Mouse (Mus musculus) adrenal gland, postnatal 36 days (tissue): ENCODE results near the gene Nrros. TPM values are rescaled to one million over a fixed set of nuclear protein-coding genes. Genes with fewer than 3 reads are reported as not detected.

Source experiments
- DNase-seq, 2 experiments: peaks; one replicate each; pipeline ENCODE4 v3.0.0; 2021; ENCODE audit warnings: mixed read lengths in 1 of 2
- total RNA-seq, 2 experiments: library from RNA; stranded (reverse); gene quantifications; 2 replicates each; pipeline ENCODE4 v1.2.3; 2021

Gene Nrros
- total RNA-seq, 2 experiments from 2014 or later, result 5.3 to 8.2 TPM

DNA sequence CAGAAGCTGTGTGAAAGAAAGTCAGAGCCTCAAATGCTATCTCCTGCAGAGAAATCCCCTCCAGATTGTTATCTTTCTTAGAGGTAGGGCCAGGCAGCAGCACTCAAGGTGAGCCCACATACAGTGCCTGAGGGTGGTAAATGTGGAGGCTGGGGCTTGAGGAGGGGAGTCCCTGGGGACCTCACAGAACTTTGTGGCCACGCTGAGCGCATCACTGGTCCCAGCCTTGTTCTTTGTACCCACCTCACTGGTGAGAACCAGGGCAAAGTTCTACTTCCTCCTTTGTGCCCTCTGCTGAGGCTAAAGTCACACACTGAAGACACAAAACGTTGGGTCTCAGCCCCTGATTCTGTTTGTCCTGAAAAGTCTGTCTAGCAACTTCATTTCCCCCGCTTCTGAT is 2.0 kb downstream of the Nrros start:
- DNase-seq, result no peak

DNA sequence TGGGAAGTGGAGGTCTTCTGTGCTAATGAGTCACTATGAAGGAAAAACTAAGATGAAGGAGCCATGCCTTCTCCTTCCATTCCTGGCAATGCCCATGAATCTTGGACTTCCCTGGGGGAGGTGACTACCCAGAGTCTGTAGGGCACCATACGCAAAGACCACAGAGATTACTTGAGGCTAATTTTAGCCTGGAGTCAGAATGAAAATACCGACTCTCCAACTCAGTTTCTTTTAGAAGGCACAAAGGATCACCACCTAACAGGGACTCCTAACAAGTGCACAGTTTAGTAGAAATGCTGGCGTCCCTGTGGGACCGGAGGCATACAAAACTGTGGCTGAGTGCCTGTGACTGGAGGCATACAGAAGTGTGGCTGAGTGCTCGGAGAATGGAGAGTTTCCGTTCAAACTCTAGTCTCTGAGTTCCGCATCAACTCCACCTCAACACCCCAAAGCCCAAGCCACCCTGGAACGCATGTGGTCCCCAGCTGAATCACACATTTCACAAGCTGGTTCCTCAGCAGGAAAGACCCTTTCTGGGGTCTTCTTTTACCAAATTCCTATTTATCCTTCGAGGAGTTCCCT is 4.6 kb downstream of the Nrros start:
- no peak for DNase-seq

DNA sequence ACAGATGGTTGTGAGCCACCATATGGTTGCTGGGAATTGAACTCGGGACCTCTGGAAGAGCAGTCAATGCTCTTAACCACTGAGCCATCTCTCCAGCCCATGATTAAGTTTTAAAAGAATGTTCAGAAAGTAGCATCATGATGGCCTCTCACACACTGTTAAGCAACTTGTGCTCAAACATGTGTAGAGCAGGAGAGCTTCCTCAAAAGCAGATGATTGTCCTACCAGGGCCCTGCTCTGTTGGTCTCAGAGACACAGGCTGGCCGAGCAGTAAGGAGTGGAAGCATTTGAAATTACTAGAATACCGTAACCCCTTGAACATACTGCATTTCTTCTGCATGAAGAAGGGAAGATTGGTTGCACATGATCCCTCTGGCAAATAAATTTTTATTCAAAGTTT is 6.4 kb downstream of the Nrros start:
- no peak for DNase-seq

DNA sequence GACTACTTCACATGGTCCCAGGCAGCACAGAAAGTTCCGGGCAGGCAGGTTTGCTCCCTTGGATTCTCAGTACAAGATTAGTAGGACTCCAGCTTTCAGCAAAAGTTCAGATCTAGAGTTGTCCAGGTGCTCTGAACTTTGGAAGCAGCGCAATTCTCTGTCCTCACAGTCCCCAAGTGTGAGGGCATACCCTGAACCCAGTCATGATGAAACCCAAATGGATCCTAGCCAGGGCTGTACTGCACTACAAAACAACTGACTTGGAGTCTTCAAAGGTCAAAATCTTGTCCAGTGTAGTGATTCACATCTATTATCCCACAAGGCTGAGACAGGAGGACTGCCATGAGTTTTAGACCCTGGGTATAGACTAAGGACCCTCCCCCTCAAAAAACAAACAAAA is 8.0 kb downstream of the Nrros start:
- peak; percentile 29 to 52 for DNase-seq

DNA sequence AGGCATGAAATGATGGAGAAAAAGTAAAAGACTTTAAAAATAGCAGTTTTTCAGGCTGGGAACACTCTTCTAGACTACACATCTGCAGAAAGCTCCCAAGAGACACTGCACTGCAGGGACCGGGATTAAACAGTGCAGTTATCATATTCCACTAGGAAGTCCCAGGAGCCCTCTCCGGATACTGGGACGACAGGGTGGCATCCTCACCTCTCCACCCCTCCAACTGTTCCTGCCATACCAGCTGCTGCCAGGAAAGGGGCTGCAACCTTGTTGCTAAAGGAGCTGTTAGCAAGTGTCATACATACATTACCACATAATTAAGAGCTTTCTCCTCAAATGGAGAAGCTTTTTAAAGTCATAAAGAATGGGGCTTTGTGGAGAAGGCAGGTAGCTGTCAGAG is 8.7 kb downstream of the Nrros start:
- no peak for DNase-seq

DNA sequence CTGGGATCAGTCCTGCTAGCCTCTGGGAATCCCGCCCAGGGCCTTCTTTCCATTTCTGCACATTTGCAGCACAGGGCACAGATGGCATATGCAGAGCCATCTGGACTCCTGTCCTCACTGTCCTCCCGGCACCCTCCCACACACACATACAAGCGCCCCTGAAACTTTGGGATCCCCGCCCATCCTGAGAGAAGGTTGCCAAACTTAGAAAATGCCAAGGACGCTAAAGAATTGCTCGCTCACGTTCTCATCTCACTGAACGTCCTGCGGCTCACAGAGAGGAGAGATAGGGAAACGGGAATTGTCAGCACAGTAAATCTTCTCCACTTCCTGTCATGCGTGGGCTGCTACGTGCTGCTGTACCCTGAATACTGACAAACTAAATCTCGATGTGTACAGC is 11.0 kb downstream of the Nrros start:
- DNase-seq, result peak; percentile 81 to 82

DNA sequence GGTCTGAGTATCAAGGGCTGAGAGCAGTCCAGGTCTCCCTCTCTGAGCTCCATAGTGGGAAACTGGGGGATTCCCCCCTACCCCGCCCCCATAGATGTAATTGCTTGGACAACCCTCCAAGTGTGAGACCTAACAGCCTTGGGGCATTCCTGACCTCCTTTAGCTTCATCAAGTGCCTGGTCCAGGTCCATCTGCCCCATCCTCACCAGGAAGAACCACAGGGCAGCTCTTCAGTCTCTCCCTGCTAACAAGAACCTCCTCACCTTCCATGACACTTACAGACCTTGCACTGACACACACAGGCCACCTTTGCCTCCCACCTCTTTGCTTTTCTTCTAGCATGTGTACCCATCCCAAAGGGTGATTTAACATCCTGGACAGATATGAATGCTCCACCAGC is 11.4 kb downstream of the Nrros start:
- DNase-seq, result no peak

DNA sequence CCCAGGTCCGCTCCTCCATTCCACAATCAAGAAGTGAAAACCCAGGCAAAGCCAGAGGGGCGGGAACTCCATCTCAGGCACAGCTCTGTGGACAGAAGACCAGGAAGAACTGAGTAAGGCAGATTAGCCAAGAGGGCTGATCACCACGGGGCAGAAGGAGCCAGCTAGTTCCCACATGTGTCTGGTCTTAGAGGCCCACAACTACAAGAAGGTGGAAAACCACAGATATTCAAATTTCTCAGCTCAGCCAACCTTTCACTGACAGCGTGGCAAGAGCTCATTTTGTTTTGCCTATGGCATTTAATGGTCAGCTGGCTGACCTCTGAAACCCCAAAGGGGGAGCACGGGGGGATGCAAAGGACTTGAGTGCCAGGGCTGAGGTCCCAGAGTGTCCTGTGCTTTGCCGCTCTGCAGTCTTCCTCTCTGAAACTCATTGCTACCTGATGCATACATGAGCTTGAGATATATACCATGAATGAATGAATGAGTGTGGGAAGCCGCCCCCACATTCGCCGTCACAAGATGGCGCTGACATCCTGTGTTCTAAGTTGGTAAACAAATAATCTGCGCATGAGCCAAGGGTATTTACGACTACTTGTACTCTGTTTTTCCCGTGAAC is 17.7 kb downstream of the Nrros start:
- DNase-seq, result no peak

DNA sequence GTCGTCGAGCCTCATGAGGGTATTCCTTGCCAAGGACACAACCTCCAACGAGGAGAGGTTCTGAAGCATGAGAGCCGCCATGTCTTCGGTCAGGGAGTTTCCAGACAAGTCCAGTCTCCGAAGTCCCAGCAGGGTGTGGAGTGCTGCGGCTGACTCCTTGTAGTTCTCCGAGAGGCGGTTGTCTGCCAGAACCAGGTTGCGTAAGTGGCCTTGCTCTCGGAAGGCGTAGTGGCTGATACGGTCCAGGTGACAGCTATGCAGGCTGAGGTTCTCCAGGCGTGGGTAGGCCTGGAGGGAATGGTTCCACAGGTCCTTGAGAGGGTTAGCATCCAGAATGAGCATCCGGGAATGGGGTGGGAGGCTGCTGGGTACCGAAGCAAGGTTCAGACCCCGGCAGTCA is 20.8 kb downstream of the Nrros start:
- DNase-seq, result peak in 1 of 2 experiments; percentile 18

DNA sequence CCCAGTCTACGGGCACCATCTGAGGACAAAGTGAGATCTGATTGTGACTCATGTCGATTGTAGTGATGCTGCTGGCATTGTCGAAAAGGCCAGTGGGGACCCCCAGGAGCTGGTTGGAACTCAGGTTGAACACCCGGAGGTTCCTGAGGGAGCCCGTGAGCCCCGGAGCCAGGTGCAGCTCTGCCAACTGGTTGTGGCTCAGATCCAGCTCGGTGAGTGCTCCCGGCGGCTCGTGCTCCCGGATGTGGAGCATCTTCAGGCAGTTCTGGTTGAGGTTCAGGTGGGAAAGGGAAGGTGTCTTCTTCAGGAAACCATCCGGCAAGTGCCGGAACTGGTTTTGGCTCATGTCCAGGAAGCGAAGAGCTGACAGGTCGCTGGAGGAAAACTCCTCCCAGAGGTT is 21.6 kb downstream of the Nrros start:
- no peak for DNase-seq

DNA sequence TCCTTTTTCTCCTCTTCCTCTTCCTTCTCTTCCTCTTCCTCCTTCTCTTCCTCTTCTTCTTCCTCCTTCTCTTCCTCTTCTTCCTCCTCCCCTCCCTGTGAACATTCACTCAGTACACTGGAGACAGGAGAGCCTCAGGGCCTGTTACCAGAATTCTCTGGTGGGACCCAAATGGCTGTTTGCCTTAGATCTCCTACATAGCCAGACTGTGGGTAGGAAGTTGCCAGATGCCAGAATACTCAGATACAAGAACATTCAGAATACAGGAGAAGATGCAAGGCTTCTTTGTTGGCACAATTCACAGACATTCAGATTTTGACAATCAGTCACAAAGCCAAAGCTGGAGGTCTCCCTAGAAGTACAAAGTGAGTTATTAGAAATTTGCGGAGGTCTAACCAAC is 26.4 kb downstream of the Nrros start:
- DNase-seq, result no peak

DNA sequence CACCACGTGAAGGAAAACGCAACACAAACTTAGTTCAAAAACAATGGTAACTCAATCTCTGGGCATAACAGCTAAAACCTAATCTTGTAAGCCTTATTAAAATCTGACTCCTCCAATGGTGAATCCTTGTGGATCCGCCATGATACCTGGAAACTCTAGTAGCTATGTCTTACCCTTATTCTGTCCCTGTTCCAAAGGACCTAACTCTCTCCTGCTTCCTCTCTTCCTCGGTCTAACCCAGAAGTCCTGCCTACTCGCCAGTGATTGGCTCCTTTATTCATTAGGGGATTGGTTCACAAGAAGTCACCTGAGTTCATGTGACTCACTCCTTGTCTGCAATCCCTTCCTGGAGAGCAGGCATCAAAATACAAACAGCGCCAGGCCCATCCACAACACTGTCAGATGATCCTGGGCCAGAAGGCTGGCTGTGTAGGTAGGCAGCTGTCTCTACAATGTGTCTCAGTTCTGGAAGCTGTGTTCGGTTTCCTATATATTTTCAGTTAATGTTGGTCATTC is 29.5 kb downstream of the Nrros start:
- no peak for DNase-seq

DNA sequence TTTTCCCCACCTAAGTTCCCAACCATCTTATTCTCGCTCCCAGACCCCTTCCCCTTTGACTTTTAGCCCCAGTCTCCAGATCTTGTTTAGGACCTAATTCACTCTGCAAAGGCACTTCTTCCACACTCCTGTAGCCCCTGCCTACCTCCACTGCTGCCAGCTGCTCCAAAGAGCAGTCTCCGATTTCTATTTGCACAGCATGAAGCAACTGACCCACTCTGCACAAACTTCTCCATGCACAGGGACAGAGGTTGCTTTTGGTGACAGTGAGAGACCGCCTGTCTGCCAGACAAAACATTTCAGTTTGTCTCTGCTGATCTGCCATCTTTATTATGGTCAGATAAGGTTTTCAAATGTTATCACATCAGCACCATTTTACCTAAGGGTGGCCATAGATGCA is 32.2 kb downstream of the Nrros start:
- no peak for DNase-seq

DNA sequence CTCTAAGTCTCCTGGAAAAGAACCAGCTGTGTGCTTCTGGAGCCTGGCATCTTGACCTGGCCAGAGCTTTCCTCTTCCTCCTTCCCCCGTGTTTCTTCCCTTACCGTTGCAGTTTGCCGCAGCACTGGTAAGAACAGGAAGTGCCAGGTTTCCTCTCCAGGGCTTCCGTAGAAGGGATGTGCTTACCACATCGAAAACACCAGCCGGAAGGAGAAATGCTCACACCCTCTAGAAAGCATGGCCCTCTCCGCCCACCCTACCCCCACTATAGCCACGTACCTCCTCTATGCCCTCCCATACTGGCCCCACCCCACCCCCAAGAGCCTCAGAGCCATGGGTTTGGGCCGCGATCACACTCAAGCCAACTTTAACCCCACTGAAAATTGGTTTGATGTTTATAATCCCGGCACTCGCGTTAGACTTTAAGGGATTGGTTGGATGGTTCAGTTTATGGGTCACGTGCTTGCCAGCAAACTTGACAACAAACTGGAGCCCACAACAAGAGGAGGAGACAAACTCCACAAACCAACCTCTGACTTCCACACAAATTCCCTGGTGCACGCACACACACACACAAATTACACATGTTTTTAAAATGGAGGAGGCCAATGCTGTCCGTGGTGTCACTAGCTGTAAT is 35.1 kb downstream of the Nrros start:
- peak; percentile 17 to 36 for DNase-seq

DNA sequence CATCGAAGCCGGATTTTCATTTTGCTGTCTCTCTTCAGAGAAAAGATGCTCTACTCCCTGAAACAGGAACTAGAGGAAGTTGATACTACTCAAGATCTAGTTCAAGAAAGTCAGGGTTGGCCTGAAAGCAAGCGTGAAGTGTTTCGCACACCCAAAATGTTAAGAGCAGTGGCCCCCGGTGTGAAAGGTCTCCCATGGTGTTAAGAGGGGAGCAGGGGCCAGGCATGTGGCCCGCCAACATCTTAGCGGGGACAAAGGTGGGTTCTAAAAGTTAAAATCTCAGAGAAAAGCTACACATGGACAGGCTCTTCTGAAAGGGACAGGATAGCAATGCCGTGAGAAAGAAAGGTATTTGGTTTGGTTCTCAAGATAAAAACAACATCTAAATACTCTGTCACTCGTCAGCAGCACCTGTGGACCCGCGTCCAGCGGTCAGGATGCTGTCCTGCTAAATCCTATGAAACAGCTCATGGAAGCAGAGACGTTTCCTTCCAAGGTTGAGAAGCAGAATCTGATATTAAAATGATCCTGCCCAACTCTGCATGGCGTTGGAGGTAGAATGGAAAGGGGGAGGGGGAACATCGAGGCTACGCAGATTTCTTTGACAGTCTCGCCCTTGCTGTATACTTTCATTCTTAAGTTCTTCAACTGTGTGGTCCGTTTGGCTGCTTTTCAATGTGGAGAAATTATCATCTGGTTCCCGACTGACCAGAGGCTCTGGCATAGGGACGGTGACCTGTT is 35.8 kb downstream of the Nrros start:
- no peak for DNase-seq

DNA sequence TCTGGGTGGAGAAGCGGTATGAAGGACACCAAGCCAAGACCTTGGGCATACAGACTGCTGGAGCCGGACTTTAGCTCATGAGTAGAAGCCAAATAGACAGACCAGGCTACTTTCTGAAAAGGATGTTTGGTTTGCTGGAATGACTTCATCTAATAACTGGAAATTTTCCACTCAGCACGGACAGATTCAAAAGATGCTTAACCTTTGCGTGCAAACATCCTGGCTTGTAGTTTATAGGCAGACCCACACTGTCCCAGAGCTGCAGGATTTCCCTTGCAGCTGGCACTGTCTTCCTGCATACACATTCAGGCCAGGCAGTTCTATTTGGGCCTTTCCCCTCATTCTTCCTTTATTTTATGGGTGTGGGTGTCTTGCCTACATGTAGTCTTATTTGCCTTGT is 38.3 kb downstream of the Nrros start:
- DNase-seq, result peak in 1 of 2 experiments; percentile 8

DNA sequence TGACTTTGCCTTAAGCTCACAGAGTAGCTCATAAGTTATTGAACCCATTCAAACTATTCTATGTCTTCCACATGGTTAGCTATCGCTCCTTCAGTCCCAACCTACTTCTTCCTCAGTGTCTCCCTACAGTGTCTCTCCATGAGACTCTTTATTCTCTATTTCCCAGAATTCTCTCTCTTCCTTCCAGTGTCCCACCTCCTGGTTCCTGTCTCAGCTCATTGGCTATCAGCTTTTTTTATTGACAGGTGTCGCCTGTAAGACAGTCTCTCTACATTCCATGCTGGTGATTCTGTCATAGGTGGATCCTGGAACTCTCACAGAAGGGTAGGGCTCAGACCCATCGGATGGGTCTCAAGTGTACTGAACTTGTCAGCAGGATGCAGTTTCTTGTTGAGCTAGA is 40.0 kb downstream of the Nrros start:
- no peak for DNase-seq

DNA sequence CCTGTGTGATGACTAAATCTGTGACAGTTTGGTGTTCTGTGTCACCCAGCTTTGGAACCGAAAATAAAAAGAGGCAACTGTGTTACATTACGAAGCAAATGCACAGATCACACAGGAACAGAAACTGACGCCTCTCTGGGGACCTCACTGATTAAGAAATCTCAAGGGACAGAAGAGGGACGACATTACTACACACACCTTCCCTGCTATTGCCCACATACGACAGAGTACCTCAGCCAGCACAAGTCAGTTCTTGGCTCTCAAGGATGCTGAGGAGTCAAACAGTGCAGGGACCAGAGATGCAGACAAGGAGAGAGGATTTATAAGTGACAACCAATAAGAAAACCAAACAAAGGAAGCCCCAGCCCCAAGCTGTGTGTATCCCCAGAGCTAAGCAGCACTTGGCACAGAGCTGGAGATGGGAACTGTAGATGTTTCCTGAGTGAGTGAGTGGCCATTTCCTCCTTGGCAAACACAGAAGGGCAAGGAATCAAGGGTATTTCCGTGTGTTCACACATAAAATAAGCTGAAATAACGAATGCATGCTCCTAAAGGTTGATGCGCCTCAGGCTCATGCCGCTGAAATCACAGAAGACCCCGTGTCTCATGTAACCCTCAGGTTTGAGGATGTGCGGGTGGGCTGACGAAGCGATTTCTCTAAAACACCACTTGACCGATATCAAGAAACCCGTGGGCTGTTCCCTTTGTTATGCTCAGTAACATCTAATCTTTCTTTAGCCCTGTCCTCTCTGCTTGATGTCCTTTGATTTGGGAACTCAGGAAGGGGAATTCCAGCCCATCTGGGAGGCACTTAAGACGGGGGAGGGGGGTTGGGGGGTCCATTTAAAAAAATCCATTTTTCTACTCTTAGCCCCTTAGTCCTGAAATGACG is 40.7 kb downstream of the Nrros start:
- DNase-seq, result peak in 1 of 2 experiments; percentile 10

DNA sequence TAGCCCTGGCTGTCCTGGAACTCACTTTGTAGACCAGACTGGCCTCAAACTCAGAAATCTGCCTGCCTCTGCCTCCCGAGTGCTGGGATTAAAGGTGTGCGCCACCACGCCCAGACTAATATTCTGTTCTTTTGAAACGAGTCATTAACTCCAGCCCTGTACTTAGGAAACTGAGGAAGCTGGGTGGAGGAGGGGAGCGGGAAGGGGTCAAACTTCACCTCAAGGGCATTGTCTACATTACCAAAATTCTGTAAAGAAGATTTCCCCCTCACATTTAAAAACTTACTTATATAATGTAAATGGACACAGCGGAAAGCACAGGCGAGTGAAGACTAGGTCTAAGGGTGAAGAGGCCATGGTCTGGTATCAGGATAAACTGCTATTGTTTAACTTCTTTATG is 41.4 kb downstream of the Nrros start:
- DNase-seq, result no peak

DNA sequence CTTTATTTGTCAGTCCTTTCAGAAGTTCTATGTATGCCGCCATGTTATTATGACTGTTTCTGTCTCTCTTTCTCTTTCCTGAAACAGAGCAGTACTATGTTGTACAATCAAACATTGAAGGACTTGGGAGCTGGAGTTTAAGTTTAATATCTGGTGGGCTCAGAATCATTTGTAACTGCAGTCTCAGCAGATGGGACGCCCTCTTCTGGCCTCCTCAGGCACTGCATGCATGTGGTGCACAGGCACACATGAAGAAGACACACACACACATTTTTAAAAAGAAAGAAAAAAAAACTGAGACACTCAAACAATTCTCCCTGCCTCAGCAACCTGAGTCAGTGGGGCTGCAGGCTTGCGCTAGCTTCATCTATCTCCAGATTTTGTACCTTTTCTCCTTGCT is 44.9 kb downstream of the Nrros start:
- DNase-seq, result no peak

DNA sequence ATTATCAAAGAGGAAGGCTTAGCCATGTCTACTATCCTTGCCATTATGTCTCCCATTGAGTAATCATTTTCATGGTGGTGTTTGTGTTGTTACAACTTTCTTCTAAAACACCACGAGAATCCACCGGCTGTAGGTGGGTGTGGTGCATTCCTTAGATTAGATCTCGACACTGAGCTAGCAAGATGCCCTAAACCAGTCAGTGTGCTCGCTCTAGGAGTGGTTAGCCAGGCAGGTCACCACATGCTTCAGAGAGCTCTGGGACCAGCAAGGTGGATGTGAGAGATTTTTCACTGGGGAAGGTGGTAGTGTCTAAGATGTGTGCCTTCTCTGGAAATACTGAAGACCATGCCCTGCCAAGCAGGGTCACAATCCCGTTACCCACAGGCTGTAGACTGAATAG is 49.2 kb downstream of the Nrros start:
- no peak for DNase-seq

DNA sequence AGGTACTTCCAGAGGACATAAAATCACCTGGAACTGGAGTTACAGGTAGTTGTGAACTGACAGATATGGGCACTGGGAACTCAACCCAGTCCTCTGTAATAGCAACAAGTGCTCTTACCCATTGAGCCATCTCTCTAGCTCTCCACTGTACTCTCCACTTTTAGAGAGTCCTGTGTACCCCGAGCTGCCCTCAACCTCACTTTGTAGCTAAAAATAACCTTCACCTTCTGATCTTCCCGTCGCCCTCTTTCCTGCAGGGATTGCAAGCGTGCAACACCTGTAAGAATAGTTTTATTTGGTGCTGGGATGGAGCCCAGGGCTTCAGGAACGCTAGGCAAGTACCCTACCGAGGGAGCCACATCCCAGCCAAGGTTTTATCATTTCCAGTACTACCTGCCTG is 49.6 kb downstream of the Nrros start:
- DNase-seq, result no peak
